Mouse (Mus musculus) ES-E14 (cell line): Measurements from ENCODE around the gene Lmbr1l. TPM values are rescaled to one million over a fixed set of nuclear protein-coding genes. Genes with fewer than 3 reads are reported as not detected.

Experiments
- DNase-seq: peaks from one replicate; pipeline ENCODE4 v3.0.0-alpha.2; 2013; ENCODE audit warnings: low read depth, low spot score
- H3K27ac ChIP-seq: 2 replicates; pipeline ENCODE4 v1.5.1; 2012; ENCODE audit warnings: low read depth, mild to moderate bottlenecking, low read length, moderate library complexity, mixed read lengths; ENCODE audit not compliant: poor library complexity, insufficient read depth, severe bottlenecking
- H3K36me3 ChIP-seq: 2 replicates; pipeline ENCODE4 v1.6.1; 2012; ENCODE audit warnings: mild to moderate bottlenecking, low read length, moderate library complexity, mixed read lengths; ENCODE audit not compliant: control insufficient read depth, poor library complexity, insufficient read depth, severe bottlenecking
- H3K4me1 ChIP-seq, 2 experiments: fragments of 150-350 bp in 1 of 2; sonication (generic) in 1 of 2; 2 replicates each; pipeline ENCODE4 v1.6.1; 2012; ENCODE audit warnings: low read length in 2 of 2, mild to moderate bottlenecking in 1 of 2, mixed read lengths in 1 of 2; ENCODE audit not compliant: control insufficient read depth in 2 of 2, insufficient read depth in 2 of 2, poor library complexity in 1 of 2
- H3K4me3 ChIP-seq, 2 experiments: fragments of 150-350 bp in 1 of 2; sonication (generic) in 1 of 2; 2 replicates each; pipeline ENCODE4 v1.5.1; 2012; ENCODE audit warnings: low read length in 2 of 2, low read depth in 1 of 2, mild to moderate bottlenecking in 1 of 2, mixed read lengths in 1 of 2; ENCODE audit not compliant: insufficient read depth in 1 of 2, poor library complexity in 1 of 2, severe bottlenecking in 1 of 2
- H3K9ac ChIP-seq: 2 replicates; pipeline ENCODE4 v1.6.1; 2012; ENCODE audit warnings: low read depth, mild to moderate bottlenecking, low read length, mixed read lengths; ENCODE audit not compliant: poor library complexity, insufficient read depth, severe bottlenecking
- H3K9me3 ChIP-seq: fragments of 150-350 bp; sonication (generic); 2 replicates; pipeline ENCODE4 v1.6.1; 2012; ENCODE audit warnings: low read depth, mild to moderate bottlenecking, low read length; ENCODE audit not compliant: control insufficient read depth, insufficient read depth
- CHD2 ChIP-seq: IDR thresholded peaks from 2 replicates; pipeline ENCODE4 v1.6.1; 2014; ENCODE audit warnings: mild to moderate bottlenecking, low read depth, low read length, inconsistent platforms
- HCFC1 ChIP-seq: IDR thresholded peaks from 2 replicates; pipeline ENCODE4 v1.6.1; 2012; ENCODE audit warnings: low read length, inconsistent platforms, borderline replicate concordance; ENCODE audit not compliant: insufficient read depth
- MAFK ChIP-seq: IDR thresholded peaks from 2 replicates; pipeline ENCODE4 v1.6.1; 2014; ENCODE audit warnings: mild to moderate bottlenecking, low read depth, low read length, inconsistent platforms; ENCODE audit not compliant: insufficient read depth
- ZC3H11A ChIP-seq: IDR thresholded peaks from 2 replicates; pipeline ENCODE4 v1.6.1; 2012; ENCODE audit warnings: low read depth, mild to moderate bottlenecking, inconsistent platforms, low read length, borderline replicate concordance
- ZNF384 ChIP-seq: IDR thresholded peaks from 2 replicates; pipeline ENCODE4 v1.6.1; 2012; ENCODE audit warnings: low read depth, low read length, inconsistent platforms
- in situ Hi-C, 2 experiments: fragments of 600-800 bp; cut with MboI; formaldehyde crosslinking; loops; one replicate each; pipeline ENCODE4 v1.15.1; 2025; ENCODE audit warnings: low sequenced_read_pairs in 2 of 2, inconsistent platforms in 1 of 2; ENCODE audit not compliant: unreplicated experiment in 2 of 2
- total RNA-seq: library from RNA; depleted of rRNA; stranded (reverse); fragments of 300-350 nt; gene quantifications from 2 replicates; pipeline ENCODE4 v1.2.3, GENCODE M21; 2012

Gene Lmbr1l
- total RNA-seq, 1 experiment = 55.1 TPM

DNA sequence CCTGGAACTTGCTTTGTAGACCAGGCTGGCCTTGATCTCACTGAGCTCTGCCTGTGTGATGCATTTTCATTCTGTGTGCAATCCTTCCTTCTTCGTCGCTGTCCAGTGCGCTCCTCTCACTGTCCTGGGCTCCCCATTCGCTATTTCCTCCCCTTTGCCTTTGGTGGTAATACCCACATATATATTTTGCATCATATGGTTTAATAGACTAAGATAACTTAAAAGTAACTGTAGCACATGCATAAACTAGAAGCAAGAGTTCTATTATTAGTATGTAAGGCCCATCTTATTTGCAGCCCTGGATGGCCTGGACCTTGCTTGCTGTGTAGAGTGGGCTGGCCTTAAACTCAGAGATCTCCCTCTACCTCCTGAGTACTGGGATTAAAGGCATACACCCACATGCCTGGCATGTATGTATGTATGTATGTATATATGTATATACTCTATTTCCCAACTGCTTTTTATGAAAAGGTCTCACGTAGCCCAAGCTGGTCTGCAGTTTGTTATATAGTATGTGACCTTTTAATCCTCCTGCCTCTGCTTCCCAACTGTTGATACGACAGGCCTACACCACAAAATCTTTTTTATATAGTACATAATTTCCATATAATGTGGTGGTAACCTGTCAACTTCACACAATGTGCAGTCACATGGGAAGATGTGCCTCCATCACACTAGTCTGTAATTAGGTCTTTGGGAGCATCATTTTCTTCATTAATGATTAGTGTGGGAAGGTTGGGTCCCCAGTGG is 31.0 kb upstream of the Lmbr1l start:
- Histone ChIP-seq H3K36me3 (peaks cover 10% of the 10 kb centered on the region), H3K4me1 (peaks cover 7 to 8% of the 10 kb centered on the region in 2 experiments; a peak in 3 of 4 replicates), H3K9ac (no peak overlapping the region), H3K27ac (no peak overlapping the region), H3K9me3 (no peaks in the 10 kb centered on the region), H3K4me3 (no peak overlapping the region)
- no peak for DNase-seq
- in situ Hi-C loops = no loop called here
- no peak for TF ChIP-seq HCFC1
- TF ChIP-seq MAFK = no peak
- TF ChIP-seq ZC3H11A = no peak
- no peak; the same call in 1 of the 2 replicates for TF ChIP-seq CHD2
- no peak for TF ChIP-seq ZNF384

DNA sequence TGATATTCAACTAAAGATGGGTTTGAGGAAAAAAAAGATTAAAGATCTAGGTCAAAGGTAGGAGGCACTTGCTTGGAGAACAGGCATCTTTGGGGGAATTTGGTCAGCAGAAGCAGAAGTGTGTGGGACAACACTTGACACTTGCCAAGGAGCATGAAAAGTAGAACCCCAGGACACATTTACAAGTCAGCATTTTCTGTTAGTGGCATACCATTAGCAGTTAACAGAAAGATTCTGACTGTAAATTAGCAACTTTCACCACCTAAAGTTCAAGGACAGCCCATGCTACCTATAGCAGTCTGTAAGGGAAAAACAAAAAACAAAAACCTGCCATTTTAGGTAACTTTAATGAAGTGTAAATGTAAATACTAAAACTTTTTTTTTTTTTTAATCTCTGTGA is 30.4 kb upstream of the Lmbr1l start:
- Histone ChIP-seq H3K36me3 (peaks cover 10% of the 10 kb centered on the region), H3K4me1 (peaks cover 5 to 10% of the 10 kb centered on the region in 2 experiments; a peak in 3 of 4 replicates)
- TF ChIP-seq HCFC1 = no peak
- TF ChIP-seq MAFK = 0 out of 2 replicates have a peak, but pooled peaks have one; percentile 45

DNA sequence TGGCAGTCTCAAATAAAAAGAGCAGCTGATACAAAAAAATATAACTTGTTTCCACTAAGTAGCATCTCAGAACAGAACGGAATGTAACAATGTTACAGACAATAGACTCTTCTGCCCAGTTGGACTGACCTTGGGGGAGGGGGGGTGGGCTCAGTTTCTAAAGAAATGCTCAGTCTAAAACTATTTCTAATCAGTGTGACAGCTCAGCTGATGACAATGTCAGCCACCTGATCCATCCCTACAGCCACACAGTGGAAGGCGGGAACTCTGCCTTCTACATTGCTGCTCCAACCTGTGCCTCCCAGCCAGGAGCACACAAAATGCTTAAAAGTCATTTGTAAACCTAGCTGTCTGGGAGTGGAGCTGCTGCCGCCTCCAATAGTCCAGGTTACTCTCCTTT is 29.9 kb upstream of the Lmbr1l start:
- no peak overlapping the region for H3K27ac ChIP-seq
- no peaks in the 10 kb centered on the region for H3K9me3 ChIP-seq
- no peak overlapping the region for H3K9ac ChIP-seq
- peaks cover 10% of the 10 kb centered on the region for H3K36me3 ChIP-seq
- no peak for DNase-seq
- no peak overlapping the region for H3K4me3 ChIP-seq
- peaks cover 5 to 10% of the 10 kb centered on the region in 2 experiments; a peak in 3 of 4 replicates for H3K4me1 ChIP-seq
- in situ Hi-C loops = no loop called here
- TF ChIP-seq ZNF384 (no peak), CHD2 (no peak), HCFC1 (no peak), MAFK (no peak), ZC3H11A (no peak)

More for the DNA sequence above, 30.4 kb upstream of the Lmbr1l start:
- no peaks in the 10 kb centered on the region for H3K9me3 ChIP-seq
- in situ Hi-C loops = no loop called here
- H3K9ac ChIP-seq = no peak overlapping the region
- H3K4me3 ChIP-seq = no peak overlapping the region
- no peak for DNase-seq
- H3K27ac ChIP-seq = no peak overlapping the region

DNA sequence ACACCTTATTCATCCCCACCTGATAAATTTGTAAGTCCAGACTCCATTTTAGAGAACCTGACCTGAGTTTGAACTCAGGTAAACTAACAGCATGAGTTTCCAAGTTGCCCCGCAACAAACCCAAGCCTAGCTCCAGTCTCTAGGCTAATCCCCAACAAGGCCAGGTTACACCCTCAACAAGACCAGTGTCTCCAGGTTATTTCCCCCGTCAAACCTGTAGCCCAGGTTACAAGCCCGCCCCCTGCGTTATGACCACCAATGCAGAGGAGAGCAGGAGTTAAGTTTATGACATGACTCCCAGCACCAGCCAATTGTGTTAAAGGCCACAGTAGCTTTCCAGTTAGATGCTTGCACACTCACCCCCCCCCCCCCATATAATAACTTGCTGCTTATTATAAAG is 25.1 kb upstream of the Lmbr1l start:
- H3K36me3 ChIP-seq = no peaks in the 10 kb centered on the region
- H3K9ac ChIP-seq = no peak overlapping the region
- no peaks in the 10 kb centered on the region for H3K9me3 ChIP-seq
- H3K4me1 ChIP-seq = peaks cover 2 to 8% of the 10 kb centered on the region in 2 experiments; a peak in 3 of 4 replicates
- in situ Hi-C loops = no loop called here
- no peak for TF ChIP-seq ZNF384
- no peak for TF ChIP-seq MAFK
- TF ChIP-seq HCFC1 = no peak
- TF ChIP-seq ZC3H11A = no peak
- TF ChIP-seq CHD2 = no peak
- DNase-seq = no peak
- H3K4me3 ChIP-seq = no peak overlapping the region
- peak overlapping the region; percentile 55 for H3K27ac ChIP-seq

DNA sequence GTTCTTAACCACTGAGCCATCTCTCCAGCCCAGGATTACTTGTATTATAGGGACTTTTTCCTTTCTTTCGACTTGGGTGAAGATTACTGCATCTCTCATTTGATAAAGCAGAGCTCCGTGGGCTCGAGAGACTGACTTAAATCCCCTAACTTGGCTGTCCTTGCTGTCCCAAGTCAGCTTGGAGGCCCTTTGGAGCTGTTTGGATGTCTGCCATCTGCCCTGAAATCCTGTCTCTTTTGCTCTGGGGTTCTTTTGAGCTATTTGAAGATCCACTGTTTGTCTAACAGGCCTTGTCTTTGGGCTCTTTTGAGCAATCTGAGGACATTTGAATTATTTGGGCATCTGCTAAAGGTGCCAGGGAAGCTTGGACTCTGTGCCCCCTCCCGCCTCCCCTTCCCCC is 24.1 kb upstream of the Lmbr1l start:
- DNase-seq = no peak
- no peak overlapping the region for H3K4me3 ChIP-seq
- in situ Hi-C loops = no loop called here
- H3K4me1 ChIP-seq = peaks cover 2 to 7% of the 10 kb centered on the region in 2 experiments; a peak in 2 of 4 replicates
- no peaks in the 10 kb centered on the region for H3K36me3 ChIP-seq
- no peak overlapping the region for H3K9ac ChIP-seq
- H3K27ac ChIP-seq = peak overlapping the region; percentile 40; the same call in 1 of the 2 replicates
- no peak for TF ChIP-seq HCFC1
- no peak for TF ChIP-seq ZC3H11A
- no peaks in the 10 kb centered on the region for H3K9me3 ChIP-seq
